Mouse (Mus musculus) left cerebral cortex, postnatal 4 days (tissue): Measurements from ENCODE around the gene Olfr291. TPM values are rescaled to one million over a fixed set of nuclear protein-coding genes. Genes with fewer than 3 reads are reported as not detected.

Experiments used
- DNase-seq: peaks from one replicate; pipeline ENCODE4 v3.0.0-alpha.2; 2022
- intact Hi-C: fragments of 180-260 bp; cut with DNase I; formaldehyde crosslinking; loops from one replicate; pipeline ENCODE4 v1.15.1; 2025
- total RNA-seq, 2 experiments: library from RNA; stranded (reverse); gene quantifications; 2 replicates each; pipeline ENCODE4 v1.2.3; 2021

The Olfr291 gene
- not detected for total RNA-seq

DNA sequence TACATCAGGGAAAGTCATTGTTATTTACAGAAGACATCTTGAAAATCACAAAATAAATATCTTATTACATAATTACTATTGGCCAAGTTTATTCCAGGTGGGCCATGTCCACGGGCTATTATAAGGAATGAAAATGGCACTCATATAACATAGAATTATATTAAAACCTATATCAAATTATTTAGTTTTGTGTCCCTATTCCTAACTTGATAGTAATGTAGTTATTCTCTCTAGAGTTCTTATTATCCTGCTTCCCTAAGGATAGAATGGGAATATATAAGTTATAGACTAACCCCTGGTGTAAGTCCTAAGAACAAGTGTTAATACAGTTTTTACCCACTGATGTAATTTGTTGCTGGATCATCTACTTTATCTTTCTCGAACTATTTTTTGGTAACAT, at the start of gene Olfr291:
Olfr291 (plus strand) TSS at position 301 of the 400 bp plus-strand sequence.
- intact Hi-C loops = no loop called here

DNA sequence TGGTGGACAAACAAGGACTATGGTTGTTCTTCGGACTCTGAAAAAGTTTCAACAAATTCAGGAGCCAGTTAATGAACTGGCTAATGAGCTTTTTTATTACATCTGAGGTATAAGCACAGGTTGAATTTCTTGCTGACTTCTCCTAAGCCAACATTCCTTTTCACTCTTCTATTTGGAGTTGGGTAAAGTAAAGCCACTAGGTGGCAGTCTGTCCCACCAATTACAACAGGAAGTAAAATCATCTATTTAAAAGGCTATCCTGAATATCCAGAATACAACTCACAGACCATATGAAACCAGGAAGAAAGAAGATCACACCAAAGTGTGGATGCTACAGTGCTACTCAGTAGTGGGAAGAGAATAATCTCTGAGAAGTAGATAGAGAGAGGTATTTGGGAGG, 48.1 kb upstream of the Olfr291 start:
- intact Hi-C loops = no loop called here
- DNase-seq = no peak

More for the DNA sequence above, at the start of gene Olfr291:
- no peak for DNase-seq

DNA sequence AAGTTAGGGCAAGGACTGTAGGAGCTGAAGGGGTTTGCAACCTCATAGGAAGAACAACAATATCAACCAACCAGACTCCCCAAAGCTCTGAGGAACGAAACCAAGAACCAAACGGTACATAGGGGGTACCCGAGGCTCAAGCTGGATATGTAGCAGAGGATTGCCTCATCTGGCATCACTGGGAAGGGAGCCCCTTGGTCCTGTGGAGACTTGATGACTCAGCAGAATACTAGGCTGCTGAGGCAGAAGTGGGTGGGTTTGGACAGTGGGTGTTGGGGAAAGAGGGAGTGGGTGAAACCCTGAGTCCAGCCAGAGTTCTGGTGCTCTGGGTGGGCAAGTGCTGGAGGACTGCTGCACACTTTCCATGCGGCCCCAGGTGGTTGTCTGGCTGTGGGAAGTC, 47.2 kb upstream of the Olfr291 start:
- intact Hi-C loops = no loop called here
- no peak for DNase-seq

DNA sequence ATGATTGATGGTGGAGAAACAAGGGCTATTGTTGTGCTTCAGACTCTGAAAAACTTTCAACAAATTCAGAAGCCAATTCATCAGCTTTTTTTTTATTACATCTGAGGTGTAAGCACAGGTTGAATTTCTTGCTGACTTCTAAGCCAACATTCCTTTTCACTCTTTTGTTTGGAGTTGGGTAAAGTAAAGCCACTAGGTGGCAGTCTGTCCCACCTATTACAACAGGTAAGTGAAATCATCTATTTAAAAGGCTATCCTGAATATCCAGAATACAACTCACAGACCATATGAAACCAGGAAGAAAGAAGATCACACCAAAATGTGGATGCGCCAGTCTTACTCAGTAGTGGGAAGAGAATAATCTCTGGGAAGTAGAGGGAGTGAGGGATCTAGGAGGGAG, 31.2 kb downstream of the Olfr291 start:
- intact Hi-C loops = no loop called here
- DNase-seq = no peak

Other genes with a start within 250 kb of the Olfr291 start
- 10 to 100 TPM; 19.0 to 20.6 TPM for gene Fah, start 246.8 kb upstream of the Olfr291 start, total RNA-seq
- gene Zfand6, start 163.6 kb upstream of the Olfr291 start, total RNA-seq = 10 to 100 TPM; 66.1 to 75.1 TPM
- gene Vmn2r65, start 110.6 kb downstream of the Olfr291 start, total RNA-seq = not detected
- not detected for gene Vmn2r66, start 158.7 kb downstream of the Olfr291 start, total RNA-seq